Mouse (Mus musculus): ENCODE measurements around the gene Olfr1243. TPM values are rescaled to one million over a fixed set of nuclear protein-coding genes. Genes with fewer than 3 reads are reported as not detected.
"Not testable (repeated sequence)": the region's sequence is repeated elsewhere in the genome, so short reads cannot be mapped to it uniquely, and the experiment has no call there.

Gene Olfr1243
- not detected in 2 replicates for polyA plus RNA-seq (2015; fragmentation: Nextera tagmentation; extraction: Ambion mirVana)

GRCm38 (mm10) chr2:89531387-89531786 is at the start of gene Olfr1243:
TSS of gene Olfr1243 (minus strand) at chr2:89531487.
- Histone ChIP-seq H3K27ac (replicated peaks) (no peak within 1 kb of the TSS), H3K27me3 (no peaks in the 10 kb centered on the region), H3K4me1 (replicated peaks) (no peaks in the 10 kb centered on the region), H3K4me2 (no peak within 1 kb of the TSS), H3K4me3 (no peak within 1 kb of the TSS), H3K9ac (no peak within 1 kb of the TSS), H3K36me3 (no peaks in the 10 kb centered on the region), H3K9me3 (no peaks in the 10 kb centered on the region)
- 88% methylated on average over 1 of the region's 1 CpGs for WGBS
- no peak for ATAC-seq (ENCODE audit: low FRiP score, low read depth)

- no peak within 1 kb of the TSS for H3K27ac ChIP-seq (replicated peaks)
- no peaks in the 10 kb centered on the region for H3K9me3 ChIP-seq
- WGBS = 93% methylated on average over 1 of the region's 1 CpGs
- H3K36me3 ChIP-seq = no peaks in the 10 kb centered on the region
- H3K9ac ChIP-seq = no peak within 1 kb of the TSS
- H3K4me2 ChIP-seq = no peak within 1 kb of the TSS
- no peaks in the 10 kb centered on the region for H3K4me1 ChIP-seq (replicated peaks)
- no peak within 1 kb of the TSS for H3K4me3 ChIP-seq
- no peaks in the 10 kb centered on the region for H3K27me3 ChIP-seq
- no peak for ATAC-seq (ENCODE audit: low FRiP score, low read depth)
Observed at GRCm38 (mm10) chr2:89578347-89578746, 47.1 kb upstream of the Olfr1243 start, which contains the start of gene Olfr1245. TSS of gene Olfr1245 (minus strand) at chr2:89578447.

DNA sequence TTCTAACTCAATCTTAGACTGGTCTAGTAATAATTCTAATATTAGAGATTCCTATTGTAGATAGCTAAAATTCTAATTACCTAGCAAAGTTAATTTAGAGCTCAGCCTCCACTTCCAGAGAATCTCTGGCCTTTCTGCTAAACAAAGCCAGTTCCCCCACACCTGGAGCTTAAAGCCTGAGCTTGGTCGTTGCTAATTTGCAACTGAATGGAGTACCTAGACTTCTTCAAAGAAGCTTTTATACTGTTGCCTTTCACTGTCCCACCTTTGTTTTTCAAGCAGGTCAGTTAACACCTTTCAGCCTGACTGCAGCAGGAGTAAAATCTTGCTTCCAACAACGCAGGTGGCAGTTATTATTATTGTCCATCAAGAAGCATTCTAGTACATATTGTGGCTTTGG is 31.4 kb upstream of the Olfr1243 start:
- not testable (repeated sequence) for H3K4me2 ChIP-seq; ATAC-seq (ENCODE audit: low FRiP score, low read depth); H3K4me3 ChIP-seq; H3K9me3 ChIP-seq; H3K36me3 ChIP-seq; H3K27me3 ChIP-seq; H3K4me1 ChIP-seq (replicated peaks); H3K27ac ChIP-seq (replicated peaks); H3K9ac ChIP-seq
- 67% methylated on average over 2 of the region's 2 CpGs for WGBS

DNA sequence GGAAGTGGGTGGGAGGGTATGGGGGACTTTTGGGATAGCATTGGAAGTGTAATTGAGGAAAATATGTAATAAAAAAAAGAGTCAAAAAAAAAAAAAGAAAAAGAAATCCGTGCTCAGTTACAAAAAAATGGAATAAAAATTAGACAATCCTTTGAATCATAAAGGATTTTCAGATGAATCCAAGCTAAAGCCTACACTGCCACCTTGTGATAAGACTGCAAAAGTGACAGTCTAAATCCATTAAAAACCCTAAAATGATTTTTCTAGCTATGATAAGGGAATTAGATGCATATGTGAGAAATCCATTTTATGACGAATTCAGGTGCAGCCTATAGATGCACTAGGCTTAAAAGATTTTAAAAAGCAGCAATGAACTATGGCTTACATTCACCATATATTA is 13.2 kb upstream of the Olfr1243 start:
- H3K27ac ChIP-seq (replicated peaks) = no peak overlapping the region
- H3K9me3 ChIP-seq = no peaks in the 10 kb centered on the region
- H3K4me3 ChIP-seq = no peak overlapping the region
- H3K36me3 ChIP-seq = no peaks in the 10 kb centered on the region
- H3K4me1 ChIP-seq (replicated peaks) = no peaks in the 10 kb centered on the region
- H3K4me2 ChIP-seq = no peak overlapping the region
- WGBS = 53% methylated on average over 2 of the region's 2 CpGs
- H3K9ac ChIP-seq = no peak overlapping the region
- H3K27me3 ChIP-seq = no peaks in the 10 kb centered on the region
- ATAC-seq (ENCODE audit: low FRiP score, low read depth) = no peak

DNA sequence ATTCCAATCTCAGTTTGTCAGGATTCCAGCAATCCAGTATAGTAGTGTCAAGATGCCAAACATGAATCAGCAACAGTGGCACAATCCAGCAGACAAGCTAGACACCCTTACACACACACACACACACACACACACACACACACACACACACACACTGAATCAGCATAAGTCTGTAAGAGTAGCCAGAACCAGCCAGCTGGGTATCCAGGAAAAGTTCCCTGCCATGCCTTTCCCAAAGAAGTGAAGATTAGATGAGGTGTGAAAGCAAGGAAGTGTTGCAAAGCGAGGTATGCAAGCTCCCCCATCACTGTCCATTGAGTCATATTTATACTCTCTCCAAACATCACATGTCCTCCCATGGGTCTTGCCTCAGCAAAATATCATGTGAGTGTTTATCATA is 8.6 kb upstream of the Olfr1243 start:
- 92% methylated on average over 1 of the region's 1 CpGs for WGBS
- Histone ChIP-seq H3K4me1 (replicated peaks) (no peaks in the 10 kb centered on the region), H3K9ac (no peak overlapping the region), H3K4me2 (no peak overlapping the region), H3K4me3 (no peak overlapping the region), H3K27ac (replicated peaks) (no peak overlapping the region), H3K36me3 (no peaks in the 10 kb centered on the region), H3K9me3 (no peaks in the 10 kb centered on the region), H3K27me3 (no peaks in the 10 kb centered on the region)
- no peak for ATAC-seq (ENCODE audit: low FRiP score, low read depth)

- H3K9ac ChIP-seq = no peak within 1 kb of the TSS
- no peaks in the 10 kb centered on the region for H3K27me3 ChIP-seq
- no peaks in the 10 kb centered on the region for H3K36me3 ChIP-seq
- no peaks in the 10 kb centered on the region for H3K9me3 ChIP-seq
- H3K4me2 ChIP-seq = no peak within 1 kb of the TSS
- ATAC-seq (ENCODE audit: low FRiP score, low read depth) = no peak
- no peaks in the 10 kb centered on the region for H3K4me1 ChIP-seq (replicated peaks)
- WGBS = 93% methylated on average over 1 of the region's 1 CpGs
- no peak within 1 kb of the TSS for H3K4me3 ChIP-seq
- no peak within 1 kb of the TSS for H3K27ac ChIP-seq (replicated peaks)
Observed at GRCm38 (mm10) chr2:89498235-89498634, 33.1 kb downstream of the Olfr1243 start, which contains the start of gene Olfr1242. TSS of gene Olfr1242 (minus strand) at chr2:89498335.

- Histone ChIP-seq H3K27me3 (no peaks in the 10 kb centered on the region), H3K4me1 (replicated peaks) (no peaks in the 10 kb centered on the region), H3K27ac (replicated peaks) (no peak within 1 kb of the TSS), H3K9ac (no peak within 1 kb of the TSS), H3K4me3 (no peak within 1 kb of the TSS), H3K4me2 (no peak within 1 kb of the TSS), H3K36me3 (no peaks in the 10 kb centered on the region), H3K9me3 (no peaks in the 10 kb centered on the region)
- no peak for ATAC-seq (ENCODE audit: low FRiP score, low read depth)
Observed at GRCm38 (mm10) chr2:89487026-89487425, 44.3 kb downstream of the Olfr1243 start, which contains the start of gene Olfr1241. TSS of gene Olfr1241 (minus strand) at chr2:89487126.

Other genes with a start within 250 kb of the Olfr1243 start
- gene Olfr1229, start 243.5 kb downstream of the Olfr1243 start, polyA plus RNA-seq (2015; fragmentation: Nextera tagmentation; extraction: Ambion mirVana) = not detected in 2 replicates
- not detected in 2 replicates for gene Olfr1230, start 234.2 kb downstream of the Olfr1243 start, polyA plus RNA-seq (2015; fragmentation: Nextera tagmentation; extraction: Ambion mirVana)
- gene Olfr1231, start 224.4 kb downstream of the Olfr1243 start, polyA plus RNA-seq (2015; fragmentation: Nextera tagmentation; extraction: Ambion mirVana) = not detected in 2 replicates
- not detected in 2 replicates for gene Olfr1232, start 201.8 kb downstream of the Olfr1243 start, polyA plus RNA-seq (2015; fragmentation: Nextera tagmentation; extraction: Ambion mirVana)
- not detected in 2 replicates for gene Olfr1233, start 189.1 kb downstream of the Olfr1243 start, polyA plus RNA-seq (2015; fragmentation: Nextera tagmentation; extraction: Ambion mirVana)
- gene Olfr1234, start 166.6 kb downstream of the Olfr1243 start, polyA plus RNA-seq (2015; fragmentation: Nextera tagmentation; extraction: Ambion mirVana) = not detected in 2 replicates
- not detected in 2 replicates for gene Olfr1238, start 121.8 kb downstream of the Olfr1243 start, polyA plus RNA-seq (2015; fragmentation: Nextera tagmentation; extraction: Ambion mirVana)
- not detected in 2 replicates for gene Olfr1239, start 111.1 kb downstream of the Olfr1243 start, polyA plus RNA-seq (2015; fragmentation: Nextera tagmentation; extraction: Ambion mirVana)
- not detected in 2 replicates for gene Olfr1240, start 88.5 kb downstream of the Olfr1243 start, polyA plus RNA-seq (2015; fragmentation: Nextera tagmentation; extraction: Ambion mirVana)
- gene Olfr1241, start 44.4 kb downstream of the Olfr1243 start, polyA plus RNA-seq (2015; fragmentation: Nextera tagmentation; extraction: Ambion mirVana) = not detected in 2 replicates
- gene Olfr1242, start 33.2 kb downstream of the Olfr1243 start, polyA plus RNA-seq (2015; fragmentation: Nextera tagmentation; extraction: Ambion mirVana) = not detected in 2 replicates
- not detected in 2 replicates for gene Olfr1245, start 47.0 kb upstream of the Olfr1243 start, polyA plus RNA-seq (2015; fragmentation: Nextera tagmentation; extraction: Ambion mirVana)
- gene Olfr1246, start 61.7 kb upstream of the Olfr1243 start, polyA plus RNA-seq (2015; fragmentation: Nextera tagmentation; extraction: Ambion mirVana) = not detected in 2 replicates
- gene Olfr1247, start 82.6 kb upstream of the Olfr1243 start, polyA plus RNA-seq (2015; fragmentation: Nextera tagmentation; extraction: Ambion mirVana) = not detected in 2 replicates
- not detected in 2 replicates for gene Olfr1248, start 86.8 kb upstream of the Olfr1243 start, polyA plus RNA-seq (2015; fragmentation: Nextera tagmentation; extraction: Ambion mirVana)
- not detected in 2 replicates for gene Olfr1249, start 103.5 kb upstream of the Olfr1243 start, polyA plus RNA-seq (2015; fragmentation: Nextera tagmentation; extraction: Ambion mirVana)
- not detected in 2 replicates for gene Olfr1250, start 130.0 kb upstream of the Olfr1243 start, polyA plus RNA-seq (2015; fragmentation: Nextera tagmentation; extraction: Ambion mirVana)
- gene Olfr1251, start 140.4 kb upstream of the Olfr1243 start, polyA plus RNA-seq (2015; fragmentation: Nextera tagmentation; extraction: Ambion mirVana) = not detected in 2 replicates
- gene Olfr1252, start 193.5 kb upstream of the Olfr1243 start, polyA plus RNA-seq (2015; fragmentation: Nextera tagmentation; extraction: Ambion mirVana) = not detected in 2 replicates
- not detected in 2 replicates for gene Olfr1253, start 225.6 kb upstream of the Olfr1243 start, polyA plus RNA-seq (2015; fragmentation: Nextera tagmentation; extraction: Ambion mirVana)